Mouse (Mus musculus) spleen, adult 2 months (tissue): ENCODE measurements at regions not wholly inside any gene's neighbourhood (a gene's known extent, or its start where the extent isn't known, plus 50 kb on each side); places are given as distances from the start of the nearest gene placed in this dataset.

Experiments
- CTCF ChIP-seq: fragments of 200-500 bp; IDR thresholded peaks from 2 replicates; pipeline ENCODE4 v1.5.1; 2011; ENCODE audit warnings: mild to moderate bottlenecking, inconsistent platforms; ENCODE audit not compliant: insufficient read depth, insufficient read length, insufficient replicate concordance; ENCODE audit errors: extremely low read depth
- POLR2A ChIP-seq: fragments of 200-500 bp; IDR thresholded peaks from 2 replicates; pipeline ENCODE4 v1.6.1; 2011; ENCODE audit warnings: low read depth, low read length, inconsistent platforms

GRCm38 (mm10) chr17:15290326-15290725, 86.3 kb downstream of the Dll1 start:
- TF ChIP-seq CTCF (no peak), POLR2A (no peak)
